Mouse (Mus musculus): Measurements from ENCODE around the gene Wdr44. TPM values are rescaled to one million over a fixed set of nuclear protein-coding genes. Genes with fewer than 3 reads are reported as not detected.
A peak's percentile ranks its signal among the peaks of the same experiment; 100 is the strongest.

Gene Wdr44
- polyA plus RNA-seq, 2 experiments, result 2.2 to 4.5 TPM

GRCm38 (mm10) chrX:23676583-23676982 is 16.3 kb upstream of the Wdr44 start:
- Histone ChIP-seq H3K9me3 (ENCODE audit: control insufficient read depth, low read length) (no peaks in the 10 kb centered on the region), H3K36me3 (replicated peaks; ENCODE audit: control insufficient read depth, insufficient read depth, low read depth) (no peaks in the 10 kb centered on the region), H3K4me2 (ENCODE audit: low read depth) (no peak overlapping the region), H3K27me3 (ENCODE audit: control insufficient read depth, insufficient read depth, low read length) (no peaks in the 10 kb centered on the region), H3K4me3 (ENCODE audit: insufficient read depth in 1 of 2, low read depth in 2 of 2, low read length in 2 of 2) (no peak overlapping the region), H3K4me1 (replicated peaks; ENCODE audit: control insufficient read depth in 2 of 2, insufficient read depth in 2 of 2, low read length in 1 of 2) (no peaks in the 10 kb centered on the region), H3K27ac (no peak overlapping the region), H3K9ac (replicated peaks) (no peak overlapping the region)
- TF ChIP-seq CTCF (IDR thresholded peaks at IDR 0.05; ENCODE audit: low read depth), result no peak
- no peak for TF ChIP-seq EP300 (IDR thresholded peaks at IDR 0.05; ENCODE audit: low read depth)
- ATAC-seq (ENCODE audit: insufficient read depth) (no peak), DNase-seq (ENCODE audit: low read depth in 3 of 3, low spot score in 3 of 3) (no peak)
- 45% methylated on average over 2 of the region's 2 CpGs for WGBS (ENCODE audit: insufficient replicate concordance)

GRCm38 (mm10) chrX:23677511-23677910 is 15.3 kb upstream of the Wdr44 start:
- ATAC-seq (ENCODE audit: insufficient read depth) (no peak), DNase-seq (ENCODE audit: low read depth in 3 of 3, low spot score in 3 of 3) (no peak)
- 46% methylated on average over 2 of the region's 2 CpGs for WGBS (ENCODE audit: insufficient replicate concordance)
- TF ChIP-seq EP300 (IDR thresholded peaks at IDR 0.05; ENCODE audit: low read depth), result no peak
- TF ChIP-seq CTCF (IDR thresholded peaks at IDR 0.05; ENCODE audit: low read depth), result no peak
- H3K9me3 ChIP-seq (ENCODE audit: control insufficient read depth, low read length), result no peaks in the 10 kb centered on the region
- no peak overlapping the region for H3K27ac ChIP-seq
- no peaks in the 10 kb centered on the region for H3K36me3 ChIP-seq (replicated peaks; ENCODE audit: control insufficient read depth, insufficient read depth, low read depth)
- H3K4me2 ChIP-seq (ENCODE audit: low read depth), result no peak overlapping the region
- H3K27me3 ChIP-seq (ENCODE audit: control insufficient read depth, insufficient read depth, low read length), result no peaks in the 10 kb centered on the region
- H3K4me3 ChIP-seq (ENCODE audit: insufficient read depth in 1 of 2, low read depth in 2 of 2, low read length in 2 of 2), result no peak overlapping the region
- H3K4me1 ChIP-seq (replicated peaks; ENCODE audit: control insufficient read depth in 2 of 2, insufficient read depth in 2 of 2, low read length in 1 of 2), result no peaks in the 10 kb centered on the region
- H3K9ac ChIP-seq (replicated peaks), result no peak overlapping the region

GRCm38 (mm10) chrX:23692336-23692721 is 522 bp upstream of the Wdr44 start:
- H3K36me3 ChIP-seq (replicated peaks; ENCODE audit: control insufficient read depth, insufficient read depth, low read depth), result no peaks in the 10 kb centered on the region
- H3K4me3 ChIP-seq (ENCODE audit: insufficient read depth in 1 of 2, low read depth in 2 of 2, low read length in 2 of 2), result peak overlapping the region; percentile 27 to 50
- 14% methylated on average over 5 of the region's 5 CpGs for WGBS (ENCODE audit: insufficient replicate concordance)
- TF ChIP-seq CTCF (IDR thresholded peaks at IDR 0.05; ENCODE audit: low read depth), result no peak
- no peak for TF ChIP-seq EP300 (IDR thresholded peaks at IDR 0.05; ENCODE audit: low read depth)
- H3K9ac ChIP-seq (replicated peaks), result peak overlapping the region; percentile 44
- no peaks in the 10 kb centered on the region for H3K4me1 ChIP-seq (replicated peaks; ENCODE audit: control insufficient read depth in 2 of 2, insufficient read depth in 2 of 2, low read length in 1 of 2)
- DNase-seq (ENCODE audit: low read depth in 3 of 3, low spot score in 3 of 3) (no peak), ATAC-seq (ENCODE audit: insufficient read depth) (peak; percentile 15; the same call in 1 of the 2 replicates)
- no peaks in the 10 kb centered on the region for H3K27me3 ChIP-seq (ENCODE audit: control insufficient read depth, insufficient read depth, low read length)
- H3K4me2 ChIP-seq (ENCODE audit: low read depth), result peak overlapping the region; percentile 69
- H3K27ac ChIP-seq, result peak overlapping the region; percentile 64
- H3K9me3 ChIP-seq (ENCODE audit: control insufficient read depth, low read length), result no peaks in the 10 kb centered on the region

GRCm38 (mm10) chrX:23693443-23694400 is 871 bp downstream of the Wdr44 start:
- Histone ChIP-seq H3K4me1 (replicated peaks; ENCODE audit: control insufficient read depth in 2 of 2, insufficient read depth in 2 of 2, low read length in 1 of 2) (no peaks in the 10 kb centered on the region), H3K27ac (peak overlapping the region; percentile 95), H3K4me2 (ENCODE audit: low read depth) (peak overlapping the region; percentile 62), H3K27me3 (ENCODE audit: control insufficient read depth, insufficient read depth, low read length) (no peaks in the 10 kb centered on the region), H3K36me3 (replicated peaks; ENCODE audit: control insufficient read depth, insufficient read depth, low read depth) (no peaks in the 10 kb centered on the region), H3K9me3 (ENCODE audit: control insufficient read depth, low read length) (no peaks in the 10 kb centered on the region), H3K4me3 (ENCODE audit: insufficient read depth in 1 of 2, low read depth in 2 of 2, low read length in 2 of 2) (peak overlapping the region; percentile 78 to 94), H3K9ac (replicated peaks) (peak overlapping the region; percentile 87)
- ATAC-seq (ENCODE audit: insufficient read depth) (peak; percentile 7; the same call in 1 of the 2 replicates), DNase-seq (ENCODE audit: low read depth in 3 of 3, low spot score in 3 of 3) (no peak)
- WGBS (ENCODE audit: insufficient replicate concordance), result 9% methylated on average over 27 of the region's 28 CpGs
- TF ChIP-seq EP300 (IDR thresholded peaks at IDR 0.05; ENCODE audit: low read depth) (no peak), CTCF (IDR thresholded peaks at IDR 0.05; ENCODE audit: low read depth) (no peak)

GRCm38 (mm10) chrX:23694588-23694987 is 1.7 kb downstream of the Wdr44 start:
- H3K4me3 ChIP-seq (ENCODE audit: insufficient read depth in 1 of 2, low read depth in 2 of 2, low read length in 2 of 2), result peak overlapping the region; percentile 78 to 94; a peak in 3 of 4 replicates
- H3K9ac ChIP-seq (replicated peaks), result peak overlapping the region; percentile 87
- H3K36me3 ChIP-seq (replicated peaks; ENCODE audit: control insufficient read depth, insufficient read depth, low read depth), result no peaks in the 10 kb centered on the region
- no peak for TF ChIP-seq CTCF (IDR thresholded peaks at IDR 0.05; ENCODE audit: low read depth)
- TF ChIP-seq EP300 (IDR thresholded peaks at IDR 0.05; ENCODE audit: low read depth), result no peak
- ATAC-seq (ENCODE audit: insufficient read depth) (no peak), DNase-seq (ENCODE audit: low read depth in 3 of 3, low spot score in 3 of 3) (no peak)
- peak overlapping the region; percentile 62 for H3K4me2 ChIP-seq (ENCODE audit: low read depth)
- H3K4me1 ChIP-seq (replicated peaks; ENCODE audit: control insufficient read depth in 2 of 2, insufficient read depth in 2 of 2, low read length in 1 of 2), result no peaks in the 10 kb centered on the region; a peak in 1 of 4 replicates
- no peak overlapping the region for H3K27ac ChIP-seq
- no peaks in the 10 kb centered on the region for H3K9me3 ChIP-seq (ENCODE audit: control insufficient read depth, low read length)
- no peaks in the 10 kb centered on the region for H3K27me3 ChIP-seq (ENCODE audit: control insufficient read depth, insufficient read depth, low read length)
- WGBS (ENCODE audit: insufficient replicate concordance), result 32% methylated on average over 3 of the region's 3 CpGs
